Mouse (Mus musculus): ENCODE data around the gene Klhl22.
"Not testable (repeated sequence)": the region's sequence is repeated elsewhere in the genome, so short reads cannot be mapped to it uniquely, and the experiment has no call there.

Gene Klhl22

GRCm38 (mm10) chr16:17759344-17759773 lies at the start of gene Klhl22:
Klhl22 (plus strand) TSS chr16:17759618.
- peak; percentile 70 to 71 for DNase-seq (ENCODE audit: low read depth in 2 of 2, low spot score in 2 of 2)

GRCm38 (mm10) chr16:17717791-17718190 lies 41.6 kb upstream of the Klhl22 start:
- DNase-seq (ENCODE audit: low read depth in 2 of 2, low spot score in 2 of 2), result no peak

DNA sequence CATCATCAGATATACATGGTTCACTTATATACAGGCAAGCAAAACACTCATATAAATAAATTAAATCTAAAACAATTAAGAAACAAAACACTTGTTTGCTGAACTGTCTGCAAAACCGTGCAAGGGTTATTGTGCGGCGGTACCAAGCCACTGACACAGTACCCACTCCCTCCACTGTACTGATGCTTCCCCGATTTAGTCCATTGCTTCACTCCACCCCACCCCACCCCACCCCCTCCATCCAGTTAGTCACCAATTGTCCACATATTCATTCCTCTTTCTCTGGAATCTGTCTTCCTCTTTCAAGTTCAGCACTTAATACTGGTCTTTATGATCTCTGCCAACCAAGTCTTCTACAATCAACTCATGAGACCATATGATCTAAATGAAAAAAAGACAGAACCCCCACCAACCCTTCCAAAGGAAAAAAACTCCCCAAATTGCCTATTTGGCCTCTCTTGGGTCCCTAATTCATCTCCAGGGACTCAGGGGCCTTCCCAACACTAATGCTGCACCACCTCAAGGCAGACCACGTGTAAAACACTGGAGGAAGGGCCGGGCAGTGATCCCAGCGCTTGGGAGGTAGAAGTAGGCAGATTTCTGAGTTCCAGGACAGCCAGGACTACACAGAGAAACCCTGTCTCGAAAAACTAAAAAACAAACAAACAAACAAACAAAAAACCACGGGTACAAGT lies 38.2 kb upstream of the Klhl22 start:
- no peak for DNase-seq (ENCODE audit: low read depth in 2 of 2, low spot score in 2 of 2)

GRCm38 (mm10) chr16:17721822-17722460 lies 37.5 kb upstream of the Klhl22 start:
- no peak for DNase-seq (ENCODE audit: low read depth in 2 of 2, low spot score in 2 of 2)

DNA sequence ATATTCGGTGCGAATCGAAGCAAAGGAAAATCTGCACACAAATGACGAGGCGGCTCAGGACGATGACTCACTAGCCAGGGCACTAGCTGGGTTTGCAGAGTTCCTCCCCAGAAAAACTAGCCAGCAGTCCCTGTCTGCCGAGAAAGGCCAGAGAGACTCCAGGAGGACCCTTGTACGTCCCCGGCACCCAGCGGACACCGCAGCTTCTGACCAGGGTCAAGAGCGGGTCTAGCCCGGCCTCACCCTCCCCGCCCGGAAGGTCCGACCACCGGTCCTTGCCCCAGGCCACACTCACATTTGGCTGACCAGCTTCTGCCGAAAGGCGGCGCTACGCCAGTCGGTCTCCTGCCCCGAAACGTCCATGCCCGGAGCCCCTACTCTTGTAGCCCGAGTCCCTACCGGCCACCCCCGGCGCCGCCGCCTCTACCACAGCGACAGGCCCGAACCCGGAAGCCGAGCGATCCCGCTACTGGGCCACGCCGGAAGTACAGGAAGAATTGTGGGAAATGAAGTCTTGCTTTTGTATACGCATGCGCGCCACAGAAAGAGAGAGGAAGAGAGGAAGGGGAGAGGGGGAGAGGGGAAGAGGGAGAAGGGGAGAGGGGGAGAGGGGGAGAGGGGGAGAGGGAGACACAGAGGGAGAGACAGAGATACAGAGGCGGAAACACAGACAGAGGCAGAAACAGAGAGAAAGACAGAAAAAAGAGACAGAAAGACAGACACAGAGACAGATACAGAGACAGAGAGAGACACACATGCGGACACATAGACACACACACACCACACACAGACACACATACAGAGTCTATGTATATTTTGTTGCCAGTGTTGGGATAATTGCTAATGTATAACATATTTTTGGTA lies 36.7 kb upstream of the Klhl22 start:
- DNase-seq (ENCODE audit: low read depth in 2 of 2, low spot score in 2 of 2), result peak; percentile 84 to 85

- DNase-seq (ENCODE audit: low read depth in 2 of 2, low spot score in 2 of 2), result no peak
Observed at GRCm38 (mm10) chr16:17723325-17723626, 36.1 kb upstream of the Klhl22 start.

DNA sequence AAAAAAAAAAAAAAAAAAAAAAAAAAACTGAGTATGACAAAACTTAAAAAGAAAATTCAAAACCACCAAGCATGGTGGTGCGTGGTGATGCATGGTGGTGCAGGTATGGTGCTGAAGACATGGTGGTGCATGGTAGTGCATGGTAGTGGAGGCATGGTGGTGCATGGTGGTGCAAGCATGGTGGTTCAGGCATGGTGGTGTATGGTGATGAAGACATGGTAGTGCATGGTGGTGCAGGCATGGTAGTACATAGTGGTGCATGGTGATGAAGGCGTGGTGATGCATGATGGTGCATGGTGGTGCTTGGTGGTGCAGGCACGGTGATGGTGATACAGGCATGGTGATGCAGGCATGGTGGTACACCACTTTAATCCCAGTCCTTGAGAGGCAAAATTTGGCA lies 35.0 kb upstream of the Klhl22 start:
- DNase-seq (ENCODE audit: low read depth in 2 of 2, low spot score in 2 of 2), result no peak

- peak; percentile 49 to 69 for DNase-seq (ENCODE audit: low read depth in 2 of 2, low spot score in 2 of 2)
Observed at GRCm38 (mm10) chr16:17727179-17727861, 32.1 kb upstream of the Klhl22 start.

GRCm38 (mm10) chr16:17729974-17730373 lies 29.4 kb upstream of the Klhl22 start:
- no peak for DNase-seq (ENCODE audit: low read depth in 2 of 2, low spot score in 2 of 2)

- DNase-seq (ENCODE audit: low read depth in 2 of 2, low spot score in 2 of 2), result no peak
Observed at GRCm38 (mm10) chr16:17732021-17732420, 27.4 kb upstream of the Klhl22 start.

DNA sequence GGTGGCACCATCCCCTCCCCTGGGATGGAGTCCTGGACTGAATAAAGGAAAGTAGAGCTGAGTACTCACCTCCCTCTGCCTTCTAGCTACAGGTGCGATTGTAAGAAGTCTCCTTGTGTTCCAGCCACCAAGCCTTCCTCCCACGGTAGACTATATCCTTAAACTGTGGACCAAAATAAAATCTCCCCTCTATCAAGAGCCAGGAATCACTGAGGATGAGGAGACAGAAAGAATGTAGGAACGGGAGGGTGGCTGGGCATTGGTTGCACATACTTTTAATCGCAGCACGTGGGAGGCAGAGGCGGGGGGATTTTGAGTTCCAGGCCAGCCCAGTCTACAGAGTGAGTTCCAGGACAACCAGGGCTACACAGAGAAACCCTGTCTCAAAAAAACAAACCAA lies 27.0 kb upstream of the Klhl22 start:
- DNase-seq (ENCODE audit: low read depth in 2 of 2, low spot score in 2 of 2), result no peak

DNA sequence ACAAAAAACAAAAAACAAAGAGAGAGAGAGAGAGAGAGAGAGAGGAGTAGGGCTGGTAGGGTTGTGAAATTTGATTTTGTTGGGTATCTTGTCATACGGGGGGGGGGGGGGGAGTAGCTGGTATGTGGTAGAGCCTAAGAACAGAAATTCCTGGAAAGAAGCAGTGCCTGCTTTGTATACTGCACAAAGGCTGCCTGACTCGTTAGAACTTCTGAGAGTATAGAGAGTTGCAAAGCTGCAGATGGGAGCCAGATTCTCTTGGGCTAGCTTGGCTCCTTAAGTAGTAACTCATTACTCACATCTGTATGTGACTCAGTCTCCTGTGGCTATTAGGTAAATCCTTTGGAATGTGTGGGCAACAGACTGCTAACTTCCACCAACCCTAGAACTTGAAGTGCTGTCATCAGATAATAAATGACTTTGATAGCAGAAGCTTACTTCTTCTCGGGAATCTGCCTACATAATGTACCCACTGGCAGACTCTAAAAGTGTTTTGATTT lies 26.5 kb upstream of the Klhl22 start, which contains the start of gene Med15:
Med15 (minus strand) TSS at position 51 of the 500 bp plus-strand sequence.
- DNase-seq (ENCODE audit: low read depth in 2 of 2, low spot score in 2 of 2), result no peak

- no peak for DNase-seq (ENCODE audit: low read depth in 2 of 2, low spot score in 2 of 2)
Observed at GRCm38 (mm10) chr16:17733646-17734045, 25.8 kb upstream of the Klhl22 start.

- DNase-seq (ENCODE audit: low read depth in 2 of 2, low spot score in 2 of 2), result not testable (repeated sequence)
Observed at GRCm38 (mm10) chr16:17734872-17735271, 24.5 kb upstream of the Klhl22 start.

- DNase-seq (ENCODE audit: low read depth in 2 of 2, low spot score in 2 of 2), result no peak
Observed at GRCm38 (mm10) chr16:17736156-17736555, 23.3 kb upstream of the Klhl22 start.

DNA sequence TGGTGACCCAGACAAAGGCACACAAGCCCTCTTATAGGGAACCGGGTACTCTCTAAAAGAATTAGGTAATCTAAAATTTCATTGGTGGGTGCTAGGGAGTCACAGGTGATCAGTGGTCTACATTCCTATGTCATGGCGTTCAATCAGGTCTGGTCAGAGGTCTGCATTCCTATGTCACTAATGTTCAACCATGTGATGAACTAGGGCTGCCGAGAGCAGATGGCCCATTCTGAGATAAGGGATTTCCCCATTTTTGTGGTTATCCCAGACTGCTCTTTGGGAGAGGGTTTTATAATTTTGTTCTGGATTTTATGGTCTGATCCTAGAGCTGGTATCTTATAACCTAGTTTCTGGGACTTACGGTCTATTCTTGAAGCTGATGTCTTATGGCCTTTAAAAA lies 19.3 kb upstream of the Klhl22 start:
- no peak for DNase-seq (ENCODE audit: low read depth in 2 of 2, low spot score in 2 of 2)

GRCm38 (mm10) chr16:17742810-17743209 lies 16.6 kb upstream of the Klhl22 start:
- no peak for DNase-seq (ENCODE audit: low read depth in 2 of 2, low spot score in 2 of 2)

GRCm38 (mm10) chr16:17743279-17743678 lies 16.1 kb upstream of the Klhl22 start:
- no peak for DNase-seq (ENCODE audit: low read depth in 2 of 2, low spot score in 2 of 2)

DNA sequence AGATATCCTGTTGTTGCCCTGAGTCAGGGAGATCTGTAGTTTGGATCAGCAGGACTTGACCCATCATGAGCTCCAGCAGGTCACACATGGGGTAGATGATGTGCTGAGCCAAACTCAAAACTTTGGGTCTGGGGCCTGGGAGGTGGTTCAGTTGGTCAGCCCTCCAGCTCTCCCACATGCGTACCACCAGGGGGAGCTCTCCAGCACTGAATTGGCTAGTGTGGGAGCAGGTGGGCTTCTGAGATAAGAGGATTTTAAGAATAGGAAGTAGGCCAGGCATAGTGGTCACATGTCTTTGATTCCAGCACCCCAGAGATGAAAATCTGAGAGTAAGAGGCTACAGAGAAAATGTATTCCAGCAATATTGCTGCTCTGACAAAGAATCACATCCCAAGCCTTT lies 14.9 kb upstream of the Klhl22 start:
- DNase-seq (ENCODE audit: low read depth in 2 of 2, low spot score in 2 of 2), result peak; percentile 19 to 39

GRCm38 (mm10) chr16:17745067-17745466 lies 14.4 kb upstream of the Klhl22 start:
- DNase-seq (ENCODE audit: low read depth in 2 of 2, low spot score in 2 of 2), result no peak

DNA sequence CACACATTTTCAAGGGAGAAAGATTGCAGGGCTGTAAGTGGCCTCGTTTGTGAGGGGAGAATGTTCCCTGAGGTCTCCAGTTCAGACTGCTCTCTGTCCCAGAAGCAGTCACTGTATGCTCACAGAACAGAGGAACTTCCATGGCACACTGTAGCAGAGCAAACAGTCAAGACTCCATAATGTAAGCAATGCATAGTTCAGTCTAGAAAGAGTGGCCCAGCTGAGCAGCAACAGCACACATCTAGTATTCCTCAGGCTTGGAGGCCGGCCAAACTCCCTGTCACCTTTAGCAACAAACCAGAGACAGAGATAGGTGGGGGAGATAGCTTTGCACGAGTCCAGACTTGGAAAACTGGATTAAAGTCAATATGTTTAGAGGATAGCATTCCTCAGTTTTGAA lies 6.4 kb upstream of the Klhl22 start:
- DNase-seq (ENCODE audit: low read depth in 2 of 2, low spot score in 2 of 2), result no peak

Measured in CD8-positive naive resting alpha-beta T cell, adult 2 months (primary cell).